Mouse (Mus musculus) testis, adult 2 months (tissue): Measurements from ENCODE around the gene Nav2.

Experiments
- CTCF ChIP-seq: fragments of 200-500 bp; IDR thresholded peaks from 2 replicates; pipeline ENCODE4 v1.5.1; 2012; ENCODE audit warnings: low read depth, mild to moderate bottlenecking, inconsistent platforms, low read length, moderate library complexity; ENCODE audit not compliant: control insufficient read depth, insufficient read depth, insufficient replicate concordance
- POLR2A ChIP-seq: fragments of 200-500 bp; IDR thresholded peaks from 2 replicates; pipeline ENCODE4 v1.6.1; 2012; ENCODE audit warnings: low read depth, mild to moderate bottlenecking, inconsistent platforms, low read length, moderate library complexity; ENCODE audit not compliant: control insufficient read depth

DNA sequence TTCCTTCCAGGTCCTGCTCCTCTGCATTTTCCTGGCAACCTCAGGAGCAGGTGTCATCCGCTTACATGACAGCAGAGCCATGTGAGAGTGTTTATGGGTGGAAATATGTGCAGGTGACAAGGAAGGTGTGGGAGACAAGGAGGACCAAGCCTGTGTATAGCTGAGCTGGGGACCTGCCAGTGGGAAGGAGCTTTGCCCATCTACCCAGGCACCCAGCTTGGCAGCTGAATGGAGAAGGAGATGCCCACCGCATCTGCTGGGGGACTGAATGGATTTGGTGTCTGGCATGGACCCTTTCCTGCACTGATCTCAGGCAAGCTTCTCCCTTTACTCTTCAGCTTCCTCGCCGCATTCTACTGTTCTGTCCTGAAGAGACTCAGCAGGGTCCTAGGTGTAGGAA, 13.0 kb upstream of the Nav2 start:
- TF ChIP-seq POLR2A (no peak), CTCF (no peak)
